Mouse (Mus musculus) common myeloid progenitor, adult 5-6 weeks (primary cell): Measurements from ENCODE around the gene Ubb. TPM values are rescaled to one million over a fixed set of nuclear protein-coding genes. Genes with fewer than 3 reads are reported as not detected.

Experiments
- ATAC-seq: replicated peaks from 2 replicates; pipeline ENCODE4 v1.8.0; 2016; ENCODE audit warnings: low read depth, mild to moderate bottlenecking, moderate TSS enrichment, inconsistent platforms; ENCODE audit not compliant: poor library complexity, severe bottlenecking
- total RNA-seq: library from RNA; stranded (forward); fragments of 200-1000, 187-1606 nt; gene quantifications from 2 replicates; pipeline ENCODE4 v1.2.3, GENCODE M21; 2017

Ubb gene
- total RNA-seq, 1 experiment from 2014 or later, result 1,232 TPM

- ATAC-seq, result peak; percentile 9
Observed at GRCm38 (mm10) chr11:62575659-62576438, 24.9 kb downstream of the Ubb start.

GRCm38 (mm10) chr11:62576530-62577152, 25.7 kb downstream of the Ubb start:
- ATAC-seq, result peak; percentile 74

GRCm38 (mm10) chr11:62583031-62583430, 32.1 kb downstream of the Ubb start:
- no peak for ATAC-seq

GRCm38 (mm10) chr11:62584671-62585206, 33.8 kb downstream of the Ubb start:
- no peak for ATAC-seq

GRCm38 (mm10) chr11:62587034-62587433, 36.1 kb downstream of the Ubb start:
- no peak for ATAC-seq

- ATAC-seq, result no peak
Observed at GRCm38 (mm10) chr11:62589391-62589790, 38.4 kb downstream of the Ubb start.

GRCm38 (mm10) chr11:62591026-62591425, 40.1 kb downstream of the Ubb start:
- ATAC-seq, result no peak

GRCm38 (mm10) chr11:62591904-62592575, 41.1 kb downstream of the Ubb start:
- ATAC-seq, result no peak

- ATAC-seq, result no peak
Observed at GRCm38 (mm10) chr11:62598571-62598970, 47.6 kb downstream of the Ubb start.

GRCm38 (mm10) chr11:62601732-62602618, 51.0 kb downstream of the Ubb start:
- ATAC-seq, result 0 out of 2 replicates have a peak, but pooled peaks have one; percentile 0

Other genes with a start within 250 kb of the Ubb start
- 3.3 and 4.3 TPM in 2 replicates for gene Pigl, start 92.7 kb upstream of the Ubb start, total RNA-seq
- 335 and 349 TPM in 2 replicates for gene Ncor1, start 92.6 kb upstream of the Ubb start, total RNA-seq
- gene Cenpv, start 11.9 kb upstream of the Ubb start, total RNA-seq, result 13.4 and 18.7 TPM in 2 replicates
- gene Trpv2, start 23.3 kb downstream of the Ubb start, total RNA-seq, result 13.0 and 15.9 TPM in 2 replicates
- 1.8 and 6.9 TPM in 2 replicates for gene Lrrc75a, start 97.4 kb downstream of the Ubb start, total RNA-seq
- gene Mmgt2, start 97.5 kb downstream of the Ubb start, total RNA-seq, result 13.0 and 28.6 TPM in 2 replicates
- 1.6 and 3.9 TPM in 2 replicates for gene Zfp287, start 180.7 kb downstream of the Ubb start, total RNA-seq
- not detected in 2 replicates for gene Gm10428, start 201.9 kb downstream of the Ubb start, total RNA-seq
- gene Zfp286, start 238.3 kb downstream of the Ubb start, total RNA-seq, result 4.2 and 5.1 TPM in 2 replicates